Mouse (Mus musculus) WW6 (cell line): ENCODE results near the gene Syn2.

Experiments used
- DNase-seq: peaks from one replicate; pipeline ENCODE4 v3.0.0-alpha.2; 2013; ENCODE audit warnings: low read depth, low spot score

The Syn2 gene

GRCm38 (mm10) chr6:115244222-115244621, 109.5 kb downstream of the Syn2 start:
- DNase-seq = no peak

- no peak for DNase-seq
These were observed 110.9 kb downstream of the Syn2 start for GRCm38 (mm10) chr6:115245500-115246058.

- no peak for DNase-seq
These were observed 116.9 kb downstream of the Syn2 start for GRCm38 (mm10) chr6:115251531-115251985.

GRCm38 (mm10) chr6:115252099-115252873, 117.6 kb downstream of the Syn2 start, which contains the start of gene Timp4:
TSS of gene Timp4 (minus strand) at chr6:115252205.
- peak; percentile 34 for DNase-seq

- no peak for DNase-seq
These were observed 120.5 kb downstream of the Syn2 start for GRCm38 (mm10) chr6:115255171-115255570.

- no peak for DNase-seq
These were observed 125.8 kb downstream of the Syn2 start for GRCm38 (mm10) chr6:115260507-115260906.

- no peak for DNase-seq
These were observed 132.1 kb downstream of the Syn2 start for GRCm38 (mm10) chr6:115266791-115267190.

- DNase-seq = peak; percentile 38
These were observed 133.2 kb downstream of the Syn2 start for GRCm38 (mm10) chr6:115267916-115268315.

GRCm38 (mm10) chr6:115268551-115269385, 134.1 kb downstream of the Syn2 start:
- DNase-seq = no peak

GRCm38 (mm10) chr6:115269561-115269960, 134.9 kb downstream of the Syn2 start:
- DNase-seq = no peak

- DNase-seq = no peak
These were observed 135.4 kb downstream of the Syn2 start for GRCm38 (mm10) chr6:115270085-115270484.

- no peak for DNase-seq
These were observed 136.6 kb downstream of the Syn2 start for GRCm38 (mm10) chr6:115271326-115271725.

GRCm38 (mm10) chr6:115271866-115272271, 137.2 kb downstream of the Syn2 start:
- no peak for DNase-seq

GRCm38 (mm10) chr6:115273346-115273745, 138.6 kb downstream of the Syn2 start:
- no peak for DNase-seq

- DNase-seq = no peak
These were observed 140.0 kb downstream of the Syn2 start for GRCm38 (mm10) chr6:115274705-115275104.

GRCm38 (mm10) chr6:115275116-115275815, 140.6 kb downstream of the Syn2 start:
- no peak for DNase-seq

GRCm38 (mm10) chr6:115278086-115278485, 143.4 kb downstream of the Syn2 start:
- DNase-seq = no peak

- no peak for DNase-seq
These were observed 144.9 kb downstream of the Syn2 start for GRCm38 (mm10) chr6:115279639-115280038.

- DNase-seq = no peak
These were observed 149.5 kb downstream of the Syn2 start for GRCm38 (mm10) chr6:115284153-115284552.

- DNase-seq = no peak
These were observed 151.7 kb downstream of the Syn2 start for GRCm38 (mm10) chr6:115286441-115286840.

- DNase-seq = no peak
These were observed 153.5 kb downstream of the Syn2 start for GRCm38 (mm10) chr6:115288223-115288622.

GRCm38 (mm10) chr6:115290561-115290960, 155.9 kb downstream of the Syn2 start:
- no peak for DNase-seq
